Mouse (Mus musculus) induced T-regulatory cell, adult 2 months (primary cell): ENCODE measurements around the gene Dnajb2.

ENCODE experiments used
- DNase-seq: peaks from one replicate; pipeline ENCODE4 v3.0.0-alpha.2; 2012; ENCODE audit warnings: low read depth

The Dnajb2 gene

GRCm38 (mm10) chr1:75251112-75251970 is 15.1 kb downstream of the Dnajb2 start:
- peak; percentile 89 for DNase-seq

- no peak for DNase-seq
These were observed 16.1 kb downstream of the Dnajb2 start for GRCm38 (mm10) chr1:75252308-75252707.

- no peak for DNase-seq
These were observed 16.8 kb downstream of the Dnajb2 start for GRCm38 (mm10) chr1:75253029-75253428.

GRCm38 (mm10) chr1:75253849-75254624 is 17.8 kb downstream of the Dnajb2 start:
- peak; percentile 91 for DNase-seq

- DNase-seq, result no peak
These were observed 18.4 kb downstream of the Dnajb2 start for GRCm38 (mm10) chr1:75254625-75255013.

- DNase-seq, result no peak
These were observed 19.4 kb downstream of the Dnajb2 start for GRCm38 (mm10) chr1:75255516-75256046.

- no peak for DNase-seq
These were observed 25.1 kb downstream of the Dnajb2 start for GRCm38 (mm10) chr1:75261278-75261677.

GRCm38 (mm10) chr1:75262969-75263951 is 27.1 kb downstream of the Dnajb2 start:
- DNase-seq, result peak; percentile 72

- no peak for DNase-seq
These were observed 28.1 kb downstream of the Dnajb2 start, which contains the start of gene Ptprn for GRCm38 (mm10) chr1:75264091-75264880. Ptprn (minus strand) TSS chr1:75264502.

- DNase-seq, result peak; percentile 42
These were observed 41.3 kb downstream of the Dnajb2 start for GRCm38 (mm10) chr1:75277195-75278188.

- no peak for DNase-seq
These were observed 42.0 kb downstream of the Dnajb2 start, which contains the start of gene Resp18 for GRCm38 (mm10) chr1:75278228-75278627. Resp18 (minus strand) TSS chr1:75278415.

GRCm38 (mm10) chr1:75283017-75283416 is 46.8 kb downstream of the Dnajb2 start:
- DNase-seq, result peak; percentile 4

- DNase-seq, result no peak
These were observed 48.7 kb downstream of the Dnajb2 start for GRCm38 (mm10) chr1:75284911-75285310.

GRCm38 (mm10) chr1:75289376-75289775 is 53.2 kb downstream of the Dnajb2 start:
- no peak for DNase-seq

GRCm38 (mm10) chr1:75289888-75290431 is 53.8 kb downstream of the Dnajb2 start:
- no peak for DNase-seq

GRCm38 (mm10) chr1:75290582-75290981 is 54.4 kb downstream of the Dnajb2 start:
- DNase-seq, result peak; percentile 26

- DNase-seq, result no peak
These were observed 55.1 kb downstream of the Dnajb2 start for GRCm38 (mm10) chr1:75291321-75291720.

GRCm38 (mm10) chr1:75292476-75293330 is 56.5 kb downstream of the Dnajb2 start:
- DNase-seq, result no peak
